Mouse (Mus musculus): ENCODE results near the gene Gm42906.

Gm42906 gene

GRCm38 (mm10) chr5:151192266-151192665, 235.7 kb downstream of the Gm42906 start:
- no peak for DNase-seq (ENCODE audit: extremely low read depth, low read depth, low spot score)

- DNase-seq (ENCODE audit: extremely low read depth, low read depth, low spot score), result no peak
Observed at GRCm38 (mm10) chr5:151190764-151191163, 237.2 kb downstream of the Gm42906 start.

DNA sequence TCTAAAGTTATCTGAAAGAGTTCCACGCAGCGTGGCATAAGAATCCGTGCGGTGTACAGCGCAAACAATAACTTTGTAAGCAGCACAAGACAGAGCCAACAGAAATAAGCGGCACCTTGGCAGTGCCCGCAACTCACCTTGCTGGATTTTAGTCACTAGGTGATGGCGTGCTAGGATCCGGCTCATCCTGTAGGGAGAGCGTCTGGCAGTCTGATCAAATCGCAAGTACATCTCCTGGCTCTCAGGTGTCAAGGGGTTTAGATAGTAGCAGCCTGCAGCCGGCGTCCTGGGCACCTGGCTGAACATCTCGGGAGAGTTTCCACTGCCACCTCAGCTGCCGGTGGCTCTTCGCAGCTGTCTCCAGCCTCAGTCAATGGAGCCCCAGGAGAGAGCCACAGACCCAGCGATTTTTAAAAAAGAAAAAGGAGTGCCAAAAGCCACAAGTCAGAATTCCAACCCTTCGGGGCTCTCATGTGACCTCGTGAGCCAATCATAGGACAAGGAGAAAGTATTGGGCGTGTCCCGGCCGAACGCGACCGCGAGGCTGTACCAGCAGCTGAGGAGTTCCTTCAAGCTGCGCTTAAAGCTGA, 238.1 kb downstream of the Gm42906 start:
- DNase-seq (ENCODE audit: extremely low read depth, low read depth, low spot score), result no peak

GRCm38 (mm10) chr5:151189321-151189720, 238.6 kb downstream of the Gm42906 start:
- no peak for DNase-seq (ENCODE audit: extremely low read depth, low read depth, low spot score)

- no peak for DNase-seq (ENCODE audit: extremely low read depth, low read depth, low spot score)
Observed at GRCm38 (mm10) chr5:151188659-151189058, 239.3 kb downstream of the Gm42906 start.

- no peak for DNase-seq (ENCODE audit: extremely low read depth, low read depth, low spot score)
Observed at GRCm38 (mm10) chr5:151187336-151187735, 240.6 kb downstream of the Gm42906 start.

GRCm38 (mm10) chr5:151185286-151185856, 242.6 kb downstream of the Gm42906 start:
- DNase-seq (ENCODE audit: extremely low read depth, low read depth, low spot score), result no peak

GRCm38 (mm10) chr5:151183656-151184240, 244.2 kb downstream of the Gm42906 start:
- no peak for DNase-seq (ENCODE audit: extremely low read depth, low read depth, low spot score)

- DNase-seq (ENCODE audit: extremely low read depth, low read depth, low spot score), result no peak
Observed at GRCm38 (mm10) chr5:151181288-151181687, 246.7 kb downstream of the Gm42906 start.

GRCm38 (mm10) chr5:151180176-151180785, 247.7 kb downstream of the Gm42906 start:
- DNase-seq (ENCODE audit: extremely low read depth, low read depth, low spot score), result no peak

- DNase-seq (ENCODE audit: extremely low read depth, low read depth, low spot score), result no peak
Observed at GRCm38 (mm10) chr5:151177171-151177570, 250.8 kb downstream of the Gm42906 start.

GRCm38 (mm10) chr5:151175897-151176313, 252.1 kb downstream of the Gm42906 start:
- DNase-seq (ENCODE audit: extremely low read depth, low read depth, low spot score), result no peak

- no peak for DNase-seq (ENCODE audit: extremely low read depth, low read depth, low spot score)
Observed at GRCm38 (mm10) chr5:151174485-151175460, 253.2 kb downstream of the Gm42906 start.

DNA sequence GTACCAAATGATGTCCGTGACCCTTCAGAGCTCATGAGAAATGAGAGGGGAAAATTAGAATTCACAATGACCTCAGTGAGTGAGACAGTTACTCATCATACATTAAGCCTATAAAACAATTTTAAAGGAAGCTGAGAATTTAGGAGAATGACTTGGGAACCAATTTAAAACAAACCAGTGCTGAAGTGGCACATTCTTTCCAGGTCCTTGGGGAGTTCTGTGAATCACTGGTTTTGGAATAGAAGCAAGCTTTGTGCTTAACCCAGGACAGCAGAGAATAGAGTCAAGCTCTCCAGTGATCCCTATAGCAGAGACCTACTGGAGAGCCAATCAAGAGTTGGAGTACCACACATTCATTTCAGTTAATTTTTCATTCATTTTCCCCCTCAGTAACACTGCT, 254.2 kb downstream of the Gm42906 start:
- no peak for DNase-seq (ENCODE audit: extremely low read depth, low read depth, low spot score)

- DNase-seq (ENCODE audit: extremely low read depth, low read depth, low spot score), result no peak
Observed at GRCm38 (mm10) chr5:151170168-151170750, 257.7 kb downstream of the Gm42906 start.

GRCm38 (mm10) chr5:151168191-151168590, 259.8 kb downstream of the Gm42906 start:
- DNase-seq (ENCODE audit: extremely low read depth, low read depth, low spot score), result no peak

DNA sequence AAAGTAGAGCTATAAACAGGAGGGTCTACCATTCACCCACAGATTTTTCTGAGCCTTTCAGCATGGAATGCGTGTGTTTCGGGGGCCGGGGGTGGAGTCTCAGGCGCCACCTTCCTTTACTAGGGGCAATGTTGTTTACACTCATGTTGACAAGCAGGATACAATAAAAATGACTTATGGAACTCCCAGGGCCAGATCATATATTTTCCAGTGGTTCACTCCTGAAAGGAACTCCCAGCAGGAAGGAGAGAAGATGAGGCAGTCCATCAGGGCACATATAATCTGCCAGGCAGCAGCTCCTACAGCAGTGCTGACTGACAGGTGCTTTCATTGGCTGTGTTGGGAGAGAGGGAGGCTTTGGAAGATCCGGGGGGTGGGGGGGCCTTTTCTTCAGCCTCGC, 260.3 kb downstream of the Gm42906 start:
- no peak for DNase-seq (ENCODE audit: extremely low read depth, low read depth, low spot score)

- DNase-seq (ENCODE audit: extremely low read depth, low read depth, low spot score), result no peak
Observed at GRCm38 (mm10) chr5:151166266-151166665, 261.7 kb downstream of the Gm42906 start.

DNA sequence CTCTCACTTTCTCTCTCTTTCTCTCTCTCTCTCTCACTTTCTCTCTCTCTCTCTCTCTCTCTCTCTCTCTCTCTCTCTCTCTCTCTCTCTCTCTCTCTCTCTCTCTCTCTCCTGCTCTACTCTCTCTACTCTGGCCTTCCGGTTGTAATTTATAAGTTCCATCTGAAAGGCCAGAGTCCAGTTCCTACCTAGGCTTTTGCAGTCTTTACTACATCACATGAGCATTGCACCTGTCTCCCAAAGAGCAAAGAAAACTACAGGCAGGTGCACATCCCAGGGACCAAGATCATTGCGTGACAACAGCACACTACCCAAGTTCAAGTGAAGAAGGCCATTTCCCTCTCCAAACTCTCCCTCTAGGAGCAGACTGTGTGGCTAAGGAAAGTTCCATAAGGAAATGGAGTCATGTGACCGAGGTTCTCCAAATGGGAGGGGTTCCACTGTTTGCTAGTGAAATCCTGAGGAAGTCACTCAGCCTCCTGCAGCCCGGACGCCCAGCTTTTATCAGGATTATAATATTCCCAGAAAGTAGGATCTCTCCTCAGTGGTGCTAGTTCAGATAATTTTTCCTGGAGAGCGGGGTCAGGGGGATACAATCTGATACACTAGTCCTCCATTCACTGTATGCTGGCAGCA, 262.5 kb downstream of the Gm42906 start:
- no peak for DNase-seq (ENCODE audit: extremely low read depth, low read depth, low spot score)

GRCm38 (mm10) chr5:151164815-151165214, 263.1 kb downstream of the Gm42906 start:
- no peak for DNase-seq (ENCODE audit: extremely low read depth, low read depth, low spot score)

Data from fat pad, adult 2 months (tissue).